Comparison of ENCODE assay signal across 15 mouse cellular contexts in the genomic region with DNA sequence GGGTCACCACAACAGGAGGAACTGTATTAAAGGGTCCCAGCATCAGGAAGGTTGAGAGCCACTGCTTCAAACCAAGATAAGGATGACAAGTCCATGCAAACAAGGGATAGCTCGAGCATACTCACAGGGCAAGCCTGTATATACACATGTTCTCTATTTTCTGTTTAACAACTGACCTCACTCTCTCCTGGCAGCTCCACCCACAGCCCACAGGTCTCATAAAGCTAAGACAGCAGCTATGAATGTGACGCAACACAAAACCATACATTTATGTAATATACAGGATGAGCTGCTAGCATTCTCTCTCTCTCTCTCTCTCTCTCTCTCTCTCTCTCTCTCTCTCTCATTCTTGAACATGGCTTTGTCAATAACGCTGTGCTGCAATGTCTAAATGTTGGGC. TPM values are rescaled to one million over a fixed set of nuclear protein-coding genes. Genes with fewer than 3 reads are reported as not detected.
"Had no signal": no experiment of that assay in that cellular context is flagged by ENCODE, and none has a peak within 500 bp of the region (broad histone marks: within the 10 kb centered on the region; RNA-seq: fewer than 3 reads in every experiment).

No protein-coding gene starts in this region.

- DNase-seq: liver, postnatal 0 days; lung, adult 2 months; lung, postnatal 14 days; lung, postnatal 36 days; midbrain, embryonic 14.5 days; retina, postnatal 1 day; right cerebral cortex, adult 18-20 months; right cerebral cortex, postnatal 25 days; right cerebral cortex, postnatal 4 days; thymus, adult 18-20 months; thymus, postnatal 14 days; thymus, postnatal 36 days had no signal

- ATAC-seq: liver, postnatal 0 days; lung, postnatal 0 days; midbrain, embryonic 16.5 days had no signal

RNA-seq across cellular contexts. Expression of a gene that starts 51.4 kb away (rescaled TPM):
- total RNA-seq: megakaryocyte-erythroid progenitor cell, adult 5-6 weeks had no signal
